Mouse (Mus musculus) C2C12 (cell line): Measurements from ENCODE around the gene Prtg.

Experiments
- CTCF ChIP-seq: IDR thresholded peaks from one replicate; pipeline ENCODE4 v1.5.1; 2011; ENCODE audit not compliant: control insufficient read depth, insufficient read depth, insufficient read length
- MAX ChIP-seq: IDR thresholded peaks from one replicate; pipeline ENCODE4 v1.6.1; 2011; ENCODE audit warnings: mild to moderate bottlenecking, control low read depth
- MYOD1 ChIP-seq: IDR thresholded peaks from one replicate; pipeline ENCODE4 v1.6.1; 2011; ENCODE audit warnings: low read depth; ENCODE audit not compliant: control insufficient read depth, insufficient read length
- MYOG ChIP-seq: IDR thresholded peaks from one replicate; pipeline ENCODE4 v1.6.1; 2011; ENCODE audit not compliant: control insufficient read depth, insufficient read length; ENCODE audit errors: extremely low read depth
- USF1 ChIP-seq: IDR thresholded peaks from one replicate; pipeline ENCODE4 v1.6.1; 2011; ENCODE audit warnings: low read depth, mild to moderate bottlenecking, control low read depth, moderate library complexity

DNA sequence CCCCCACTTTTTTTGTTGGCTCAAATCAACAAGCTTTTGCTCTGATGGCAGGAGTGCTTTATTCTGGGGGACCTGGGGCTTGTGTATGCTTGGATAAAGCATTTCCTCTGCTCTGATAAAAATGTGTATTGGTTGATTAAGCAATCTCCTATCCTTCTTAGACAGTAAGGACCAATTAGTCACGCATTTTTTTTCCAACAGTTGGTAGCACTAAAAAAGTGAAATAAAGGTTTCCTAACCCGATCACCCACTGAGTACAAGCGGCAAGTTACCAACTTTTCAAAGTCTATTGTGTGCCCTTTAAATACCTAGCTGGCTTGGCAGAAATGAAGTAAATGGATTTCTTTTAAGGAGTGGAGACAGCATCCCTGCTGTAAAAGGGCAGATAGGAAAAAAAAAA, 1.9 kb downstream of the Prtg start:
- TF ChIP-seq CTCF (no peak), USF1 (no peak), MYOD1 (no peak), MYOG (no peak), MAX (no peak)
